Mouse (Mus musculus) kidney, adult 18-20 months (tissue): ENCODE results near the gene Esp6.
"Not testable (repeated sequence)": the region's sequence is repeated elsewhere in the genome, so short reads cannot be mapped to it uniquely, and the experiment has no call there.

Experiments used
- DNase-seq: peaks from one replicate; pipeline ENCODE4 v3.0.0; 2021

Esp6 gene

DNA sequence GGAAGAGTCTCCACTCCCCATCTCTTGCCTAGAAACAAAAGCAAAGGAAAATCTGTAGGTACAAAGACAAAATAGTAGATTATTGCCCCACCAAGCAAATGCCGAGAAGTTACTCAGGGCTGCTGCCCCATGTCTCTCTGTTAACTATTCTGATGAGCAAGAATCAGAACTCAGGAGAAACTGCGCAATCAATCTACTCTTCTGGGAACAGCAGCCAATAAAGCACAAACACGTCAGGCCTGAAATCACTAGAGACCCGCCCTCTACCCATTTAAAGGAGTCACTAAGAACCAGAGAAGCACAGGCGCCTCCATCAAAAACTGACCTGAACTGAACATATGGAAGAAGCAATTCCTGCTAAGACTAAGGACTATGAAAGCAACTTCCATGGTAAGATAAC is at the start of gene Esp6:
Gene Esp6, plus strand, starts transcription at position 301 of the 400 bp plus-strand sequence.
- DNase-seq, result no peak

DNA sequence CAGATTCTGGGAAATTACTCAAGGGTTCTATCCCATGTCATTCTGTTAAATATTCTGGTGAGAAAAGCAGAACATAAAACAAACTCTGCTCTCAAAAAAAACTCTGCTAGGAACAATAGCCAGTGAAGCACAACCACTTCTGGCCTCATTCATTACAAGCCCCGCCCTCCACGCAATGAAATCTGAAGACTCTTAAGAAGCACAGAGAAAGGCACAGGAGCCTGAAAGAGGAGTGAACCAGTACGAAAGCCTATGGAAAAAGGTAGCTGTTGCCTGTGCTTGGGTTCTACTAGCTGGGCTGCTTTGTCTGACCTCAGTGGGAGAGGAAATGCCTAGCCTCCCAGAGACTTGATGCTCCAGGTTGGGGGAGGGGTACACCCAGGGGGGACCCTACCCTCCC is 41.5 kb upstream of the Esp6 start, which contains the start of gene Esp8:
Gene Esp8, plus strand, starts transcription at position 205 of the 400 bp plus-strand sequence.
- no peak for DNase-seq

DNA sequence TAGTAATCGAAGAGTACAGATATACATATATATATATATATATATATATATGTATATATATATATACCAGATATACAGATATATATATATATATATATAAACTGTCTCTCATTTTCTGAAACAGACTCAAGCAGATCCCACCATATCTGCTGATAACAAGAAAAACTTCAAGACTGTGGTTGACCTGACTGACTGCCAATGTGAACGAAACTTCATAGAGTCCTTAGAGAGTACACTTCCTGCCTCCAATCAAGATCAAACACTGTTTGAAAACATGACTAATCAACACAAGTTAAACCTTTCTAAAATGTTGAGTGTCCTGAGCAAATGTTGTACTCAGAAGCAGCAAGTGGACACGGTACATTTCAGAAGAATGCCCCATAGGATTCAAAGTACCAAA is 31.5 kb upstream of the Esp6 start:
- DNase-seq, result no peak

DNA sequence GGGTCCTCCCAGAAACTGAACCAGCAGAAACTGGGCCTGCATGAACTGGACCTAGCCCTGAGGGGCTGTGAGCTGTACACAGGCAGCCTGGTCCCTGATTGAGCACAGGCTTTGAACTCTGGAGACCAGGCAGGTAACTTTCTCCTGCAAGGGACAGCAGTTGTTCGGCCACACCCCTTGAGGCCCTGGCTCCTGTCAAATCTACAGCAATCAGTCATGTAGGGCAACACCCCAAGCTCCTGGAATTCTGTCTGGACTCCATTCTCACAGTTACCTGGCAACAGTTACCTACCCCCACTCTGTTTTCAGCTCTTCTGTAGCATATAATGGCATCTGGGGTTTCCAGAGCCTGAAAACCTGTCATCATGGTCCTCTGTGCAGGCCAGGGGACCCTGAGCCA is 30.2 kb upstream of the Esp6 start:
- DNase-seq, result no peak

DNA sequence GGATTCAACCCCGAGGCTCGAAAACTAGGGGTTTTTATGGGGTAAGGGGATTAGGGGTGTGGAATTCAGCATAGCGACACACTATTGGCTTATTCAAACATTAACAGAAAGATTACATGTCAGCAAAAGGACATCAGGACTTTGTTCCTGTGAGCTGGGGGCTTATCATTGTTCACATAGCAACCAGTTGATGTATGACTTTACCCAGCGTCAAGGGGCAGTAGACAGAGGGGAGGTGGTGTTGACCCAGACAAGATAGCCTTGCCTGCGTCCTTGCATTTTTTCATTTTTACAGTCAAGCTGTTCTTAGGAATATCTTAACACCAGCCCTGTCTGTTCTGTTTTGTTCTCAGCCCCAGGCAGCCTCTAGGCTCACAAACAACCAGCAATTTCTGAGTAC is 14.3 kb upstream of the Esp6 start:
- not testable (repeated sequence) for DNase-seq

DNA sequence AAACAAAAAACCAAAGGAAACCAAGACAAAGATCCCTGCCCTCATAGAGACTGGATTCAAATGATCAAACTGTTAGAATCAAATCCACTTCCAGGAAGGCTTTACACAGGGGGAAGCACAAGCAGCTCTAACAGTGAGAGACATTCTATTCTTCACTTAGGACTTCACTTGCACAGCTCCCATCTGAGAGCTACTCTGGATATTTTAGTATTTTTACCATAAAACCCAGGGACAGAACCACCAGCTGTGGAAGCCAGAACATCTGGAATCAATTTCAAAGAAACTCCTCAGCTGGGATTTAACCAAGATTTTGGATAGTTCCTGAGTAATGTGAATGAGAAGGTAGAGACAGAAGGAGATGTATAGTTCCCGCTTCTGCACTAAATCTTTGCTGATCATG is 7.8 kb upstream of the Esp6 start:
- no peak for DNase-seq

DNA sequence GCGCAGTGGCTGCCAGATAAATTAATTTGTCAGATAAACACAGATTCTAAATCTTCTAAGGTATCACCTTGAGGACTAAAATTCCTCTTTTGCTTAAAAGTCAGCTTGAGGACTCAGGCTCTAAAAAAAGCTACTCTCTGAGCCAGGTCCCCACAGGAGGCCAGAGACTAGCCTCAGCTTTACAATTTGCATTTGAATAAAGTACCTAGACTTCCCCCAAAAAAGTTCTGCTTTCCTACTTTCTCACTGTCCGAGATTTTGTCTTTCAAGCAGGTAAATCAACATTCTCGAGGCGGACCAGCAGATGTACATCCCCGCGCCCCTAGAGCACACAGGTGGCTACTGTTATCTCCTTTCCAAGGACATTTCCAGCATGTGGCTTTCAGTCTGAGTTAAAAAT is 22.6 kb downstream of the Esp6 start:
- DNase-seq, result not testable (repeated sequence)

DNA sequence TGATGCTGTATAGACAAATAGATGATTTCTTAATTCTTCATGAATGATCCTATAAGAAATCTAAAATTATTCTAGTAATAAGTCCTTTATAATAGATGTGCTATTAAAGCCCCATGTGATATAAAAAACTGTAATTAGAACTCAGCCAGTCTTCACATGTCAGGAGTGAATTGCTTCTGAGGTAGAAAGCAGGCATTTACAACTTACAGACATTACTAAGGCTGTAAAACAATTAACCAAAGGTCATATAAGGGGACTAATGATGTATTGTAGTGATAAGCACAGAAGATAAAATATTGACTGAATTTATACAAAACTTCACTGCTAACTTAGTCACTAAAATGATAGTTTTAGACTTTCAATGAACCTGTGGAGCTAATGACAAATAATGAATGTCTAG is 30.0 kb downstream of the Esp6 start:
- DNase-seq, result no peak

DNA sequence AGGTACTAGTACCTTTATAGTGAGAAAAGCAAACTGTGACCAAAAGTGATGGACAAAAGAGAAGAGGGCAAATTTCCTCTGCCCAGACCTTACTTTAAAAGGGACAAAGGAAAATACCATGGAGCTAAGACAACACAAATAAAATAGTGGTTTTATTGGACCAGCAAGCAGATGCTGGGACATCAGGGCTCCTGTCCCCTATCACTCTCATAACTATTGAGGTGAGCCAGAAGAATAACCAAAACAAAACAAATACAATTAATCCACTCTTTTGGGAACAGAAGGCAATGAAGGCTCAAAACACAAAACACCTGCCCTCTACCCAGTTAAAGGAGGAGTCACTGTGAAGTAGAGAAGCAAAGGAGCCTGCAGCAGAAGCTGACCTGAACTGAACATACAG is 37.0 kb downstream of the Esp6 start, which contains the start of gene Esp4:
Gene Esp4, plus strand, starts transcription at position 301 of the 400 bp plus-strand sequence.
- no peak for DNase-seq
